Mouse (Mus musculus) midbrain, postnatal 0 days (tissue): ENCODE data around the gene Olfr804. TPM values are rescaled to one million over a fixed set of nuclear protein-coding genes. Genes with fewer than 3 reads are reported as not detected.

Source experiments
- ATAC-seq: fragments of 200-750 bp; cut with Nextera tagmentation; 2 replicates; pipeline ENCODE4 v1.8.0; 2017; ENCODE audit warnings: moderate number of reproducible peaks, mild to moderate bottlenecking, moderate TSS enrichment, moderate library complexity; ENCODE audit not compliant: low FRiP score
- DNase-seq: peaks from one replicate; pipeline ENCODE4 v3.0.0-alpha.2; 2015; ENCODE audit warnings: low spot score
- H3K27ac ChIP-seq: fragments of 300-500 bp; sonication (generic); 2 replicates; pipeline ENCODE4 v1.5.1; 2014; ENCODE audit warnings: low read depth, mild to moderate bottlenecking, low read length, mixed read lengths
- H3K27me3 ChIP-seq: fragments of 300-500 bp; sonication (generic); 2 replicates; pipeline ENCODE4 v1.6.1; 2014; ENCODE audit warnings: low read length, control low read depth, mixed read lengths; ENCODE audit not compliant: insufficient read depth
- H3K36me3 ChIP-seq: fragments of 300-500 bp; sonication (generic); 2 replicates; pipeline ENCODE4 v1.6.1; 2014; ENCODE audit warnings: low read length, control low read depth, mixed read lengths; ENCODE audit not compliant: insufficient read depth
- H3K4me1 ChIP-seq: fragments of 300-500 bp; sonication (generic); 2 replicates; pipeline ENCODE4 v1.6.1; 2014; ENCODE audit warnings: mild to moderate bottlenecking, control low read depth, antibody characterized with exemption, low read length, mixed read lengths; ENCODE audit not compliant: insufficient read depth
- H3K4me2 ChIP-seq: fragments of 300-500 bp; sonication (generic); 2 replicates; pipeline ENCODE4 v1.6.1; 2014; ENCODE audit warnings: low read depth, mild to moderate bottlenecking, low read length, mixed read lengths; ENCODE audit not compliant: poor library complexity, severe bottlenecking
- H3K4me3 ChIP-seq: fragments of 300-500 bp; sonication (generic); 2 replicates; pipeline ENCODE4 v1.5.1; 2014; ENCODE audit warnings: low read depth, mild to moderate bottlenecking, low read length, moderate library complexity
- H3K9ac ChIP-seq: fragments of 300-500 bp; sonication (generic); replicated peaks from 2 replicates; pipeline ENCODE4 v1.6.1; 2014; ENCODE audit warnings: mild to moderate bottlenecking, low read length, moderate library complexity, mixed read lengths; ENCODE audit not compliant: poor library complexity, severe bottlenecking
- H3K9me3 ChIP-seq: fragments of 300-500 bp; sonication (generic); 2 replicates; pipeline ENCODE4 v1.6.1; 2016; ENCODE audit warnings: low read length, control low read depth
- CTCF ChIP-seq: IDR thresholded peaks from 2 replicates; pipeline ENCODE4 v1.5.1; 2016; ENCODE audit warnings: antibody characterized with exemption, mild to moderate bottlenecking
- WGBS: fragments of 180-500 bp; shearing (Covaris S2); extraction: QIAGEN DNeasy Blood & Tissue Kit; methylation state at CpG from one replicate; pipeline ENCODE4 v1.1.7; 2014; 5-methylcytosine and 5-hydroxymethylcytosine counted together
- polyA plus RNA-seq: library from polyadenylated mRNA; unstranded; fragments of >200 nt; fragmentation: Nextera tagmentation; extraction: Ambion mirVana; gene quantifications from 2 replicates; pipeline ENCODE4 v1.2.1, GENCODE M21; 2015
- total RNA-seq: library from RNA; depleted of rRNA; stranded (reverse); fragments of >200 nt; gene quantifications from 2 replicates; pipeline ENCODE4 v1.2.3, GENCODE M21; 2014; rRNA removed

The Olfr804 gene
- not detected in 2 replicates for total RNA-seq
- not detected in 2 replicates for polyA plus RNA-seq

GRCm38 (mm10) chr10:129702910-129703309 is at the start of gene Olfr804:
Gene Olfr804, plus strand, starts transcription at chr10:129703210.
- Histone ChIP-seq H3K4me2 (no peak within 1 kb of the TSS), H3K9me3 (no peaks in the 10 kb centered on the region), H3K4me3 (no peak within 1 kb of the TSS), H3K9ac (no peak within 1 kb of the TSS), H3K4me1 (no peaks in the 10 kb centered on the region), H3K27me3 (no peaks in the 10 kb centered on the region), H3K27ac (no peak within 1 kb of the TSS), H3K36me3 (no peaks in the 10 kb centered on the region)
- ATAC-seq (no peak), DNase-seq (no peak)
- no peak for TF ChIP-seq CTCF

GRCm38 (mm10) chr10:129657394-129657793 is 45.6 kb upstream of the Olfr804 start, which contains the start of gene Olfr800:
Gene Olfr800, plus strand, starts transcription at chr10:129657694.
- TF ChIP-seq CTCF = no peak
- no peaks in the 10 kb centered on the region for H3K4me1 ChIP-seq
- no peaks in the 10 kb centered on the region for H3K9me3 ChIP-seq
- H3K27ac ChIP-seq = no peak within 1 kb of the TSS
- H3K27me3 ChIP-seq = no peaks in the 10 kb centered on the region
- H3K4me2 ChIP-seq = no peak within 1 kb of the TSS
- H3K36me3 ChIP-seq = no peaks in the 10 kb centered on the region
- no peak within 1 kb of the TSS for H3K4me3 ChIP-seq
- H3K9ac ChIP-seq = no peak within 1 kb of the TSS
- DNase-seq (no peak), ATAC-seq (no peak)

- no peak within 1 kb of the TSS for H3K4me2 ChIP-seq
- DNase-seq = no peak
- no peak within 1 kb of the TSS for H3K4me3 ChIP-seq
- no peaks in the 10 kb centered on the region for H3K27me3 ChIP-seq
- H3K4me1 ChIP-seq = no peaks in the 10 kb centered on the region
- no peak within 1 kb of the TSS for H3K9ac ChIP-seq
- 83% methylated on average over 1 of the region's 1 CpGs for WGBS
- no peaks in the 10 kb centered on the region for H3K36me3 ChIP-seq
- ATAC-seq = no peak
- no peak within 1 kb of the TSS for H3K27ac ChIP-seq
- no peaks in the 10 kb centered on the region for H3K9me3 ChIP-seq
- TF ChIP-seq CTCF = no peak
These were observed 29.2 kb upstream of the Olfr804 start, which contains the start of gene Olfr801 for GRCm38 (mm10) chr10:129673765-129674164. Gene Olfr801, minus strand, starts transcription at chr10:129673865.

GRCm38 (mm10) chr10:129688069-129688468 is 14.9 kb upstream of the Olfr804 start, which contains the start of gene Olfr802:
Gene Olfr802, minus strand, starts transcription at chr10:129688169.
- H3K4me2 ChIP-seq = no peak within 1 kb of the TSS
- no peak within 1 kb of the TSS for H3K9ac ChIP-seq
- no peak for TF ChIP-seq CTCF
- no peak within 1 kb of the TSS for H3K4me3 ChIP-seq
- no peaks in the 10 kb centered on the region for H3K27me3 ChIP-seq
- no peak within 1 kb of the TSS for H3K27ac ChIP-seq
- DNase-seq = no peak
- H3K36me3 ChIP-seq = no peaks in the 10 kb centered on the region
- no peaks in the 10 kb centered on the region for H3K9me3 ChIP-seq
- H3K4me1 ChIP-seq = no peaks in the 10 kb centered on the region
- no peak for ATAC-seq
- WGBS = 47% methylated on average over 1 of the region's 1 CpGs

- no peak within 1 kb of the TSS for H3K4me2 ChIP-seq
- no peak within 1 kb of the TSS for H3K9ac ChIP-seq
- no peaks in the 10 kb centered on the region for H3K36me3 ChIP-seq
- no peaks in the 10 kb centered on the region for H3K4me1 ChIP-seq
- no peaks in the 10 kb centered on the region for H3K27me3 ChIP-seq
- no peak for ATAC-seq
- WGBS = 80% methylated on average over 2 of the region's 2 CpGs
- no peak for DNase-seq
- H3K27ac ChIP-seq = no peak within 1 kb of the TSS
- TF ChIP-seq CTCF = no peak
- no peaks in the 10 kb centered on the region for H3K9me3 ChIP-seq
- no peak within 1 kb of the TSS for H3K4me3 ChIP-seq
These were observed 8.8 kb upstream of the Olfr804 start, which contains the start of gene Olfr803 for GRCm38 (mm10) chr10:129694186-129694585. Gene Olfr803, minus strand, starts transcription at chr10:129694286.

GRCm38 (mm10) chr10:129729275-129729674 is 26.3 kb downstream of the Olfr804 start, which contains the start of gene Olfr805:
Gene Olfr805, minus strand, starts transcription at chr10:129729375.
- 94% methylated on average over 2 of the region's 2 CpGs for WGBS
- Histone ChIP-seq H3K4me3 (no peak within 1 kb of the TSS), H3K4me2 (no peak within 1 kb of the TSS), H3K9me3 (no peaks in the 10 kb centered on the region), H3K27ac (no peak within 1 kb of the TSS), H3K9ac (no peak within 1 kb of the TSS), H3K27me3 (no peaks in the 10 kb centered on the region), H3K4me1 (no peaks in the 10 kb centered on the region), H3K36me3 (no peaks in the 10 kb centered on the region)
- DNase-seq (no peak), ATAC-seq (no peak)
- TF ChIP-seq CTCF = no peak
